Mouse (Mus musculus) heart, postnatal 0 days (tissue): ENCODE data around the gene Cog7. TPM values are rescaled to one million over a fixed set of nuclear protein-coding genes. Genes with fewer than 3 reads are reported as not detected.

ENCODE experiments used
- ATAC-seq: fragments of 200-750 bp; cut with Nextera tagmentation; 2 replicates; pipeline ENCODE4 v1.8.0; 2017; ENCODE audit warnings: low read depth, moderate number of reproducible peaks, moderate library complexity; ENCODE audit not compliant: insufficient read depth
- DNase-seq: peaks from one replicate; pipeline ENCODE4 v3.0.0-alpha.2; 2016; ENCODE audit warnings: low spot score
- H3K27ac ChIP-seq: fragments of 300-500 bp; sonication (generic); 2 replicates; pipeline ENCODE4 v1.5.1; 2014; ENCODE audit warnings: low read depth, mild to moderate bottlenecking
- H3K27me3 ChIP-seq: fragments of 300-500 bp; sonication (generic); 2 replicates; pipeline ENCODE4 v1.6.1; 2014; ENCODE audit warnings: low read length, mixed read lengths; ENCODE audit not compliant: control insufficient read depth, insufficient read depth
- H3K36me3 ChIP-seq: fragments of 300-500 bp; sonication (generic); replicated peaks from 2 replicates; pipeline ENCODE4 v1.6.1; 2014; ENCODE audit warnings: low read length, mixed read lengths; ENCODE audit not compliant: control insufficient read depth, insufficient read depth
- H3K4me1 ChIP-seq: fragments of 300-500 bp; sonication (generic); 2 replicates; pipeline ENCODE4 v1.6.1; 2014; ENCODE audit warnings: antibody characterized with exemption; ENCODE audit not compliant: control insufficient read depth, insufficient read depth
- H3K4me2 ChIP-seq: fragments of 300-500 bp; sonication (generic); 2 replicates; pipeline ENCODE4 v1.6.1; 2014; ENCODE audit warnings: low read depth, mild to moderate bottlenecking, low read length, moderate library complexity
- H3K4me3 ChIP-seq: fragments of 300-500 bp; sonication (generic); 2 replicates; pipeline ENCODE4 v1.5.1; 2014; ENCODE audit warnings: low read depth, low read length
- H3K9ac ChIP-seq: fragments of 300-500 bp; sonication (generic); replicated peaks from 2 replicates; pipeline ENCODE4 v1.6.1; 2014; ENCODE audit warnings: low read depth, low read length, mixed read lengths
- H3K9me3 ChIP-seq: fragments of 300-500 bp; sonication (generic); replicated peaks from 2 replicates; pipeline ENCODE4 v1.6.1; 2016; ENCODE audit warnings: low read length; ENCODE audit not compliant: control insufficient read depth
- CTCF ChIP-seq: IDR thresholded peaks from 2 replicates; pipeline ENCODE4 v1.5.1; 2016; ENCODE audit warnings: antibody characterized with exemption, control low read depth, low read depth
- EP300 ChIP-seq: IDR thresholded peaks from 2 replicates; pipeline ENCODE4 v1.6.1; 2016; ENCODE audit warnings: antibody characterized with exemption, low read depth
- WGBS: fragments of 180-500 bp; shearing (Covaris S2); extraction: QIAGEN DNeasy Blood & Tissue Kit; methylation state at CpG from one replicate; pipeline ENCODE4 v1.1.7; 2014; 5-methylcytosine and 5-hydroxymethylcytosine counted together
- polyA plus RNA-seq: library from polyadenylated mRNA; unstranded; fragments of >200 nt; fragmentation: Nextera tagmentation; extraction: Ambion mirVana; gene quantifications from 2 replicates; pipeline ENCODE4 v1.2.1, GENCODE M21; 2015
- total RNA-seq: library from RNA; depleted of rRNA; stranded (reverse); fragments of >200 nt; gene quantifications from 2 replicates; pipeline ENCODE4 v1.2.3, GENCODE M21; 2014; ENCODE audit warnings: low replicate concordance

The Cog7 gene
- total and polyA plus RNA-seq, 2 experiments from 2014 or later, result 12.4 to 20.4 TPM

DNA sequence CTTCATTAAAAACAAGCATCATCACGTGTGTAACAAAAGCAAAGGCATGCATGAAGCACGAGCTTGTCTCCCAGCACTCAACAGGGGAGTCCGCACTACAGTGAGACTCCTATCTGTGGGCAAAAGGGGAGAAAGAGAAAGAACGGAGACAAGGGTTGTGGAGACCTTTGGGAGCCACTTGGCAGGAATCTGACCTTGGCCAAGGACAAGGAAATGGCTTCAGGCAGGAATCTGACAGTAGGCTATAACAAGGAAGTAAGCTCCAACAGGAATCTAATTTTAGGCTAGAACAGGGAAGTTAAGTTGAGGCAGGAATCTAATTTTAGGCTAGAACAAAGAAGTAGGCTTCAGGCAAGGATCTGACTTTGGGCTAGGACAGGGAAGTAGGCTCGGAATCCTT lies 14.4 kb upstream of the Cog7 start:
- Histone ChIP-seq H3K4me1 (no peaks in the 10 kb centered on the region), H3K4me3 (no peak overlapping the region), H3K4me2 (no peak overlapping the region), H3K27ac (no peak overlapping the region), H3K27me3 (no peaks in the 10 kb centered on the region), H3K36me3 (peaks cover 92% of the 10 kb centered on the region), H3K9me3 (peaks cover 7% of the 10 kb centered on the region; the same call in 1 of the 2 replicates), H3K9ac (no peak overlapping the region)
- 84% methylated on average over 5 of the region's 5 CpGs for WGBS
- no peak for DNase-seq
- no peak for ATAC-seq
- TF ChIP-seq EP300 (no peak), CTCF (no peak)

DNA sequence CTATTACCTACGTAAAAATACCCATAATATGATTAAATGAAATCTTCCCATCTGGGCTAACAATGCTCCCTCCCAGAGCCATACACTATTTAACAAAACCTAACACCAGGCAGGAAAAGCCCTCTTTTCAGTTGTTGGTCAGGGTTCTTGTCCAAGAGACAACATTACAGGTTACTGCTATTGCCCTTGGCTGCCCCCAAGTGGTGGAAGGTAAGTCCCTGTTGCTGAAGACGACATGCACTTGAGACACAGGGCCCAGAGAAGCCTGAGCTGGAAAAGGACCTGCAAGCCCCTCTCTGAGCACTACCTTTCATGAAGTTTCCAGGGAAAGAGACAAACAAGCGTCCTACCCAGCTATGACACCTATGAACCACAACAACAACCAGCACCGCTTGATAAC lies 6.5 kb downstream of the Cog7 start:
- Histone ChIP-seq H3K9me3 (no peaks in the 10 kb centered on the region), H3K4me3 (no peak overlapping the region), H3K4me1 (no peaks in the 10 kb centered on the region), H3K36me3 (peaks cover 25% of the 10 kb centered on the region), H3K4me2 (no peak overlapping the region), H3K27ac (no peak overlapping the region), H3K9ac (no peak overlapping the region), H3K27me3 (no peaks in the 10 kb centered on the region)
- ATAC-seq (no peak), DNase-seq (peak; percentile 17)
- WGBS, result 53% methylated on average over 4 of the region's 4 CpGs
- no peak for TF ChIP-seq EP300
- peak; percentile 71 for TF ChIP-seq CTCF

DNA sequence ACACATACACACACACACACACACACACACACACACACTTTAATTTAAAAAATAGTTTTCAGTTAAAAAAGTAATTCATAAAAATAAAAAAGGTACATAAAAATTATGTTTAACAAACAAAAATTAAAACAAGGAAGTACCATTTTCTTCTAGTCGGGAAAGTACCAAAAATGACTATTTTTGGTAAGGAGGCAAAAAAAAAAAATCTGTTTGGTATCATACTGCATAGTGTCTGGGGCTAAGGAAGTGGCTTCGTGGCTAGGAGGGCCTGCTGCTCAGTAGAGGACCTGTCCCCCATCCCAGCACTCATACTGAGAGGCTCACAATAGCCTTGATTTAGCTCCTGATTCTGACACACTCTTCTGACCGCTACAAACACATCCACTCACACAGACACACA lies 9.8 kb downstream of the Cog7 start:
- 76% methylated on average over 3 of the region's 3 CpGs for WGBS
- TF ChIP-seq EP300 (no peak), CTCF (no peak)

DNA sequence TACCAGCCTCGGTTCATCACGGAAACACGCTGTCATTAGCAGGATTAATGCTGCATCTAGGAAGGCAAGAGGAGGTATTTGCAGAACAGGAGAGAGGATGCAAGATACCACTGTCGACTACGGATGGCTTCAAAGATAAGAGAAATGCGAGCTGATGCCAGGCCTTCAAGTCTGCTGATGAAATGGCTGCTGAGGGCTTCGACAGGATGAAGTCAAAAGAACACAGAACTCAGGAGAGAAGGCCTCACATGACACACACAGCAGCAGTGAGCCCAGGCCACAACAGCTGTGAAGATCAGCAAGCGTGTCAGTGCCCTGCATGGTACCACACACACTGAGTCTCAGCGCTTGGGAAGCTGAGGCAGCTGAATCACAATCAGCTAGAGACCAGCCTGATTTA lies 11.3 kb downstream of the Cog7 start:
- WGBS, result 75% methylated on average over 9 of the region's 9 CpGs
- Histone ChIP-seq H3K36me3 (peaks cover 22% of the 10 kb centered on the region), H3K9ac (no peak overlapping the region), H3K9me3 (no peaks in the 10 kb centered on the region), H3K4me3 (no peak overlapping the region), H3K4me2 (no peak overlapping the region), H3K27me3 (no peaks in the 10 kb centered on the region), H3K27ac (no peak overlapping the region), H3K4me1 (no peaks in the 10 kb centered on the region)
- no peak for ATAC-seq
- TF ChIP-seq EP300 (no peak), CTCF (no peak)
- no peak for DNase-seq

More for the DNA sequence above, 9.8 kb downstream of the Cog7 start:
- peaks cover 22% of the 10 kb centered on the region for H3K36me3 ChIP-seq
- H3K9ac ChIP-seq, result no peak overlapping the region
- H3K4me2 ChIP-seq, result no peak overlapping the region
- H3K27ac ChIP-seq, result no peak overlapping the region
- ATAC-seq, result no peak
- no peaks in the 10 kb centered on the region for H3K27me3 ChIP-seq
- no peaks in the 10 kb centered on the region for H3K4me1 ChIP-seq
- no peak overlapping the region for H3K4me3 ChIP-seq
- no peak for DNase-seq
- no peaks in the 10 kb centered on the region for H3K9me3 ChIP-seq

DNA sequence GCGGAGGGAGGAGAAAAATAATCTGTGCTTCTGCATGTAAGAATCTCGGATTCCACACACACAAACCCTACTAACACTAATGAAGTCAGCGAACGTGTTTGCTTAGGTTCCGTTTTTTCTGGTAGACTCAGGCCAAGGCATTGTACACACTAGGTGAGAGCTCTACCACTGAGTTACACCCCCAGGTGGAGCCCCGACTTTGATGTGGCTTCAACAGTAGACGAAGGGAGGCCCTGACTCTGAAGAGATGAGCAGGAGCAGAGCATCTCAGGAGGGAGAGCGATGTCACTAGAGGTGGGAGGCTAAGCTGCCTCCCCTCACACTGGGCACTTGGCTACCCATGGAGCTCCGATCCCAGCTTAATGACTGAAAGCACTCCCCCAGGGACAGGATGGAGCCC lies 12.7 kb downstream of the Cog7 start:
- Histone ChIP-seq H3K4me2 (no peak overlapping the region), H3K4me1 (no peaks in the 10 kb centered on the region), H3K36me3 (peaks cover 19% of the 10 kb centered on the region), H3K27ac (no peak overlapping the region), H3K4me3 (no peak overlapping the region), H3K9ac (no peak overlapping the region), H3K27me3 (no peaks in the 10 kb centered on the region), H3K9me3 (no peaks in the 10 kb centered on the region)
- 82% methylated on average over 9 of the region's 9 CpGs for WGBS
- no peak for DNase-seq
- no peak for TF ChIP-seq CTCF
- no peak for TF ChIP-seq EP300
- ATAC-seq, result no peak

DNA sequence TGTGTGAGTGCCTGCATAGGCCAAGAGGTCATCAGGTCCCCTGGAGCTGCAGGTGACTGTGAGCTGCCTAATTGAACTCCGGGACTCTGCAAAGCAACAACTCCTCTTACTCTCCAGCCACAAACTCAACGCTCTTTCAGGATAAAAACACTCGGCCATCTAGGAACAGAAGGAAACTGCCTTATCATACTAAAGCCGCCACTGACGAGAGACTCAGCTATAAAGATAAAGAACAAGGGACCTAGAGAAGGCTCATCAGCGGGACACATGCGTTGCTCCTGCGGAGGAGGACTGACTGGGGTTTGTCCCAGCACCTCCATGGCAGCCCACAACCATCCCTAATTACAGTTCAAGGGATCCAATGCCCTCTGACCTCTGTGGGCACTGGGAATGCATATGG lies 13.3 kb downstream of the Cog7 start:
- ATAC-seq (no peak), DNase-seq (no peak)
- H3K36me3 ChIP-seq, result peaks cover 23% of the 10 kb centered on the region
- no peak overlapping the region for H3K9ac ChIP-seq
- H3K27me3 ChIP-seq, result no peaks in the 10 kb centered on the region
- no peaks in the 10 kb centered on the region for H3K4me1 ChIP-seq
- no peak for TF ChIP-seq EP300
- TF ChIP-seq CTCF, result no peak
- H3K4me2 ChIP-seq, result no peak overlapping the region
- no peak overlapping the region for H3K27ac ChIP-seq
- WGBS, result 33% methylated on average over 8 of the region's 8 CpGs
- H3K9me3 ChIP-seq, result no peaks in the 10 kb centered on the region
- no peak overlapping the region for H3K4me3 ChIP-seq
